Mouse (Mus musculus): ENCODE measurements around the gene Nxph4.

Gene Nxph4

GRCm38 (mm10) chr10:127515271-127515982, 18.9 kb downstream of the Nxph4 start:
- no peak for DNase-seq (ENCODE audit: low read depth, low spot score)

GRCm38 (mm10) chr10:127514764-127515163, 19.6 kb downstream of the Nxph4 start, which contains the start of gene Ndufa4l2:
Gene Ndufa4l2 (plus strand): TSS chr10:127514967.
- no peak for DNase-seq (ENCODE audit: low read depth, low spot score)

GRCm38 (mm10) chr10:127514111-127514698, 20.2 kb downstream of the Nxph4 start:
- no peak for DNase-seq (ENCODE audit: low read depth, low spot score)

- no peak for DNase-seq (ENCODE audit: low read depth, low spot score)
These were observed 20.8 kb downstream of the Nxph4 start for GRCm38 (mm10) chr10:127513501-127514091.

GRCm38 (mm10) chr10:127512813-127513212, 21.5 kb downstream of the Nxph4 start:
- DNase-seq (ENCODE audit: low read depth, low spot score): peak; percentile 81

- no peak for DNase-seq (ENCODE audit: low read depth, low spot score)
These were observed 22.1 kb downstream of the Nxph4 start for GRCm38 (mm10) chr10:127512307-127512666.

- DNase-seq (ENCODE audit: low read depth, low spot score): peak; percentile 91
These were observed 22.6 kb downstream of the Nxph4 start for GRCm38 (mm10) chr10:127511634-127512306.

- DNase-seq (ENCODE audit: low read depth, low spot score): no peak
These were observed 23.3 kb downstream of the Nxph4 start for GRCm38 (mm10) chr10:127510895-127511617.

GRCm38 (mm10) chr10:127509837-127510701, 24.3 kb downstream of the Nxph4 start:
- no peak for DNase-seq (ENCODE audit: low read depth, low spot score)

GRCm38 (mm10) chr10:127509051-127509836, 25.1 kb downstream of the Nxph4 start:
- no peak for DNase-seq (ENCODE audit: low read depth, low spot score)

- DNase-seq (ENCODE audit: low read depth, low spot score): no peak
These were observed 26.1 kb downstream of the Nxph4 start for GRCm38 (mm10) chr10:127508239-127508638.

GRCm38 (mm10) chr10:127500894-127501893, 33.2 kb downstream of the Nxph4 start, which contains the start of gene Stac3:
Gene Stac3 (plus strand): TSS chr10:127501686.
- DNase-seq (ENCODE audit: low read depth, low spot score): no peak

GRCm38 (mm10) chr10:127500042-127500441, 34.3 kb downstream of the Nxph4 start:
- peak; percentile 48 for DNase-seq (ENCODE audit: low read depth, low spot score)

- DNase-seq (ENCODE audit: low read depth, low spot score): no peak
These were observed 34.8 kb downstream of the Nxph4 start for GRCm38 (mm10) chr10:127499516-127499915.

- DNase-seq (ENCODE audit: low read depth, low spot score): no peak
These were observed 38.2 kb downstream of the Nxph4 start for GRCm38 (mm10) chr10:127496156-127496555.

GRCm38 (mm10) chr10:127492118-127492517, 42.2 kb downstream of the Nxph4 start:
- DNase-seq (ENCODE audit: low read depth, low spot score): no peak

- no peak for DNase-seq (ENCODE audit: low read depth, low spot score)
These were observed 43.2 kb downstream of the Nxph4 start for GRCm38 (mm10) chr10:127491128-127491512.
